Mouse (Mus musculus) C2C12 (cell line): ENCODE measurements around the gene Gm43738. TPM values are rescaled to one million over a fixed set of nuclear protein-coding genes. Genes with fewer than 3 reads are reported as not detected.

Experiments used
- H3K27me3 ChIP-seq: one replicate; pipeline ENCODE4 v1.6.1; 2011; ENCODE audit not compliant: control insufficient read depth, insufficient read depth, insufficient read length
- H3K36me3 ChIP-seq: one replicate; pipeline ENCODE4 v1.6.1; 2011; ENCODE audit not compliant: control insufficient read depth, insufficient read depth
- H3K4me3 ChIP-seq: one replicate; pipeline ENCODE4 v1.5.1; 2011; ENCODE audit warnings: mild to moderate bottlenecking, control low read depth; ENCODE audit not compliant: poor library complexity, insufficient read depth, severe bottlenecking
- H3K79me2 ChIP-seq: one replicate; pipeline ENCODE4 v1.6.1; 2011; ENCODE audit not compliant: control insufficient read depth, insufficient read depth
- H3K79me3 ChIP-seq: one replicate; pipeline ENCODE4 v1.6.1; 2011; ENCODE audit warnings: low read depth, control low read depth
- H3ac ChIP-seq: one replicate; pipeline ENCODE3; 2011; ENCODE audit warnings: low read depth; ENCODE audit not compliant: control insufficient read depth, insufficient read length
- CEBPB ChIP-seq: IDR thresholded peaks from one replicate; pipeline ENCODE4 v1.6.1; 2011; ENCODE audit warnings: low read depth, mild to moderate bottlenecking, control low read depth, moderate library complexity
- CTCF ChIP-seq: IDR thresholded peaks from one replicate; pipeline ENCODE4 v1.5.1; 2011; ENCODE audit not compliant: control insufficient read depth, insufficient read depth, insufficient read length
- FOSL1 ChIP-seq: IDR thresholded peaks from one replicate; pipeline ENCODE4 v1.8.0; 2011; ENCODE audit warnings: mild to moderate bottlenecking, low read length; ENCODE audit not compliant: poor library complexity, insufficient read depth, severe bottlenecking
- MAX ChIP-seq: IDR thresholded peaks from one replicate; pipeline ENCODE4 v1.6.1; 2011; ENCODE audit warnings: mild to moderate bottlenecking, control low read depth
- MYOD1 ChIP-seq: IDR thresholded peaks from one replicate; pipeline ENCODE4 v1.6.1; 2011; ENCODE audit warnings: low read depth; ENCODE audit not compliant: control insufficient read depth, insufficient read length
- MYOG ChIP-seq: IDR thresholded peaks from one replicate; pipeline ENCODE4 v1.6.1; 2011; ENCODE audit not compliant: control insufficient read depth, insufficient read length; ENCODE audit errors: extremely low read depth
- USF1 ChIP-seq: IDR thresholded peaks from one replicate; pipeline ENCODE4 v1.6.1; 2011; ENCODE audit warnings: low read depth, mild to moderate bottlenecking, control low read depth, moderate library complexity
- polyA plus RNA-seq: library from polyadenylated mRNA; unstranded; fragments of >200 nt; fragmentation: generic; extraction: Trizol; gene quantifications from one replicate; pipeline ENCODE4 v1.2.1, GENCODE M21; 2012; ENCODE audit warnings: missing spikeins

The Gm43738 gene
- polyA plus RNA-seq, 1 experiment: 0.02 TPM

DNA sequence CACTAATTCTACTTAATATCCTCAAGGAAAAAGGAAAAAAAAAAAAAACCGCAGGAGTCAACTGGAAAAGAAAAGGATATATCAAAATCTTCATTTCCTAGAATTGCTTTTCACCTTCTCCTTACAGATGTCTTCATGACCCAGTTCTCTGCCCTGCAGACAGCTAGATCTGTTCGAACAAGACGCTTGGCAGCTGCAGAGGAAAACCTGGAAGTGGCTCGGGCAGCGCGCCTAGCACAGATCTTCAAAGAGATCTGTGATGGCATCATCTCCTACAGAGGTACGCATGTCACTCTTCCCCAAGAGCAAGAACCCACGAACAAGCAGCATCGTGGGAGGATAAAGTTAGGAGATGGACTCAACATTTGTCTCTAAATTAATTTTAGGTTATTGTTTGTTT, 42.5 kb downstream of the Gm43738 start:
- Histone ChIP-seq H3ac (no peak overlapping the region), H3K36me3 (peaks cover 86% of the 10 kb centered on the region), H3K79me3 (no peaks in the 10 kb centered on the region), H3K79me2 (no peaks in the 10 kb centered on the region), H3K4me3 (no peak overlapping the region), H3K27me3 (no peaks in the 10 kb centered on the region)
- TF ChIP-seq CEBPB (no peak), MYOD1 (no peak), FOSL1 (no peak), MYOG (no peak), USF1 (no peak), CTCF (no peak), MAX (no peak)

DNA sequence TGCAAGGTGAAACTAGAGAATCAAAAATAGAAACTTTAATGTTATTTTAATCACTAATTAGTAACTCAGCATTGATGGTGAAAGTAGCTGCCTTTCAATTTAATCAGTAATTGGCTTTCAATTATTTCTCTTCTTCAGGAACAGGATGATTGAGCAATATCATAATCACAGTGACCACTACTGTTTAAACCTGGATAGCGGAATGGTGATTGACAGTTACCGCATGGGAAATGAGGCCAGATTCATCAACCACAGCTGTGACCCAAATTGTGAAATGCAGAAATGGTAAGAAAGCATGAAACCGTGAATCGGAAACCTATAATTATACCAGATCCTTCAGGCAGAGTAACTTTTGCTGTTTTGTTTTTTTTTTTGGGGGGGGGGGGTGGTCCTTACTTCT, 57.5 kb downstream of the Gm43738 start:
- H3ac ChIP-seq: no peak overlapping the region
- H3K4me3 ChIP-seq: no peak overlapping the region
- H3K79me2 ChIP-seq: no peaks in the 10 kb centered on the region
- no peak for TF ChIP-seq CEBPB
- TF ChIP-seq MYOG: no peak
- no peak for TF ChIP-seq MAX
- TF ChIP-seq FOSL1: no peak
- TF ChIP-seq MYOD1: no peak
- no peak for TF ChIP-seq USF1
- TF ChIP-seq CTCF: no peak
- H3K27me3 ChIP-seq: no peaks in the 10 kb centered on the region
- H3K36me3 ChIP-seq: peaks cover 56% of the 10 kb centered on the region
- H3K79me3 ChIP-seq: no peaks in the 10 kb centered on the region

Other genes with a start within 250 kb of the Gm43738 start
- gene Msto1, start 187.1 kb downstream of the Gm43738 start, polyA plus RNA-seq: 52.0 TPM
- 5.4 TPM for gene Ash1l, start 150.5 kb downstream of the Gm43738 start, polyA plus RNA-seq
- 123 TPM for gene Dap3, start 149.9 kb downstream of the Gm43738 start, polyA plus RNA-seq
- 25.0 TPM for gene Rusc1, start 7.8 kb downstream of the Gm43738 start, polyA plus RNA-seq
- 384 TPM for gene Fdps, start 860 bp upstream of the Gm43738 start, polyA plus RNA-seq
- not detected for gene Pklr, start 35.0 kb upstream of the Gm43738 start, polyA plus RNA-seq
- gene Hcn3, start 59.1 kb upstream of the Gm43738 start, polyA plus RNA-seq: 0.15 TPM
- 14.5 TPM for gene Clk2, start 63.7 kb upstream of the Gm43738 start, polyA plus RNA-seq
- gene Scamp3, start 76.4 kb upstream of the Gm43738 start, polyA plus RNA-seq: 139 TPM
- gene Fam189b, start 82.0 kb upstream of the Gm43738 start, polyA plus RNA-seq: 27.4 TPM
- 40.6 TPM for gene Gba, start 101.8 kb upstream of the Gm43738 start, polyA plus RNA-seq
- gene Thbs3, start 114.1 kb upstream of the Gm43738 start, polyA plus RNA-seq: 9.1 TPM
- gene Mtx1, start 126.0 kb upstream of the Gm43738 start, polyA plus RNA-seq: 248 TPM
- 0.20 TPM for gene Muc1, start 128.0 kb upstream of the Gm43738 start, polyA plus RNA-seq
- gene Krtcap2, start 144.9 kb upstream of the Gm43738 start, polyA plus RNA-seq: 299 TPM
- gene Trim46, start 145.2 kb upstream of the Gm43738 start, polyA plus RNA-seq: 11.0 TPM
- gene Dpm3, start 158.3 kb upstream of the Gm43738 start, polyA plus RNA-seq: 228 TPM
- gene Slc50a1, start 169.5 kb upstream of the Gm43738 start, polyA plus RNA-seq: 48.7 TPM
- 13.9 TPM for gene Efna1, start 180.0 kb upstream of the Gm43738 start, polyA plus RNA-seq
- 2.9 TPM for gene Efna3, start 221.9 kb upstream of the Gm43738 start, polyA plus RNA-seq
- gene Efna4, start 236.9 kb upstream of the Gm43738 start, polyA plus RNA-seq: 13.3 TPM
- gene Adam15, start 248.9 kb upstream of the Gm43738 start, polyA plus RNA-seq: 60.2 TPM